Mouse (Mus musculus) induced T-regulatory cell, adult 2 months (primary cell): ENCODE results near the gene Myadml2.
A peak's percentile ranks its signal among the peaks of the same experiment; 100 is the strongest.

Source experiments
- DNase-seq: peaks from one replicate; pipeline ENCODE4 v3.0.0-alpha.2; 2012; ENCODE audit warnings: low read depth

The Myadml2 gene

GRCm38 (mm10) chr11:120660301-120661075 lies 12.5 kb upstream of the Myadml2 start:
- peak; percentile 39 for DNase-seq

- no peak for DNase-seq
Measured at GRCm38 (mm10) chr11:120659509-120660300, 11.7 kb upstream of the Myadml2 start.

DNA sequence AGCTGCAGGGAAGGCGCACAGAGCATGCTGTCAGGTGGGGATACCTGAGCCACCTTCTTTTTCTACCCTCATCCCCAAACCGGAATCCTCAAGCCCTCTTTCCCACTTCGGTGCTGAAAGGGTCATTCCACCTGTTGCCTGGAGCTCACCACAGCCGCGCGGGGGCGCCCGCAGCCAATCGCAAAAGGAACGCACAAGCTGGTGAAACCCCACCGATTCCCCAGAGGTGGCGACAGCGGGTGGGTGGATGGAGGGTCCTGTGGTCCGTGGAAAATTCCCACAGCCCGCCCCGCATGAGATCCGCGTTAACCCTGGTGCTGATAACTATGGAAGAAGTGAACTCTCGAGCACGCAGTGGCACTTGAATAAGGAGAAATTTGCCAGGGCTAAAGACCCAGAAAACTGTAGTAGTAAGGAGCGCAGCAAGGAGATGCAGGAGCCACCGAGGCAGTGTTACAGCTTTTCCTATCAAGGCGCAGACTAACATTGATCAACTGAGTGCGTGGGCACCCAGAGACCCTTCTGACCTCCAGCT lies 11.0 kb upstream of the Myadml2 start:
- peak; percentile 81 for DNase-seq

- DNase-seq = no peak
Measured at GRCm38 (mm10) chr11:120657301-120657700, 9.3 kb upstream of the Myadml2 start.

DNA sequence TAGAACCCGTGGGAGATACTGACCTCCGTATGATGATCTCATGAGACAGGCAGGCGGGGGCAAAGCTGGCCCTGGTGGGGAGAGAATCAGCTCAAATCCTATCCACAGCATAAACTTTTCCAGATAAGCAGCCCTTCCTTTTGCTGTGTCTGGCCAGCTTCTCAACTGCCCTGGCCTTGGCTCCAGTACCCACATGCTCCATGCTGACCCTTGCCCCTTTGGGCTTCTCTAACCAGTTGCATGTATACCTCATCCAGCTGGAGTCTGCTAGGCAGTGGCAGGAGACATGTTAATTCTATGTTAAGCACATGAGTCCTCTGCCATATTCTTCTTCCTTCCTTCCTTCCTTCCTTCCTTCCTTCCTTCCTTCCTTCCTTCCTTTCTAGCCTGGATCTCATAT lies 6.8 kb upstream of the Myadml2 start:
- DNase-seq = no peak

GRCm38 (mm10) chr11:120651872-120652271 lies 3.9 kb upstream of the Myadml2 start:
- peak; percentile 41 for DNase-seq

- no peak for DNase-seq
Measured at GRCm38 (mm10) chr11:120647047-120647830, 719 bp downstream of the Myadml2 start.

GRCm38 (mm10) chr11:120643601-120643987 lies 4.4 kb downstream of the Myadml2 start, which contains the start of gene Pycr1:
Pycr1 (minus strand) TSS chr11:120643769.
- DNase-seq = peak; percentile 95

DNA sequence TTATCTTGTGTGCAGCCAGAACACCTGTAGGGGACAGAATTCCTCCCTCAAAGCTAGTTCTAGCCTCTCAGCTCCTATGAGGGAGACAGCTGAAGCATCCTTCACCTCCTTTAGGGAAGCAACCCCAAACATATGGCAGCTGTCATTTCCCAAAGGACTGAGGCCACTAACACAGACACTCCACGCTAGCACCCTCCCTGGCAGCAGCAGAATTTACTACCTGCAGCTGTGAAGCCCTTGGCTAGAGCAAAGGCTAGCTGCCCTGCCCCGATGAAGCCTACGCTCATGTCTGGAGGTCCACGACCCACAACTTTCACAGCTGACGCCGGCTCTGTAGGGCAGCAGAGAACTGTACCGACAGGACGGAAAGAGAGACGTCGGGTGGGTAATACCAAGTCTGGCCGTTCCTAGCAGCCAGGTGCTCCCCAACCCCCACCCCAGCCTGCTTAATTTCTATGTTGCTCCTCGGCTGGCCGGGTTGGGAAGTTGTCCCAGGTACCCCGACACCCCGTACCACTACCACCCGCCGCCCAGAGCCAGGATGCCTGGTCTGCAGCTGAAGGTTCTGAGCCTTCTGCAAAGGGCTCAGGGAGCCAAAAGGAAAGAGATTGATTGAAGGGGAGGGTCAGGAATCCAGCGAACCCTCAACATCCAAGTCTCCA lies 4.9 kb downstream of the Myadml2 start:
- no peak for DNase-seq

DNA sequence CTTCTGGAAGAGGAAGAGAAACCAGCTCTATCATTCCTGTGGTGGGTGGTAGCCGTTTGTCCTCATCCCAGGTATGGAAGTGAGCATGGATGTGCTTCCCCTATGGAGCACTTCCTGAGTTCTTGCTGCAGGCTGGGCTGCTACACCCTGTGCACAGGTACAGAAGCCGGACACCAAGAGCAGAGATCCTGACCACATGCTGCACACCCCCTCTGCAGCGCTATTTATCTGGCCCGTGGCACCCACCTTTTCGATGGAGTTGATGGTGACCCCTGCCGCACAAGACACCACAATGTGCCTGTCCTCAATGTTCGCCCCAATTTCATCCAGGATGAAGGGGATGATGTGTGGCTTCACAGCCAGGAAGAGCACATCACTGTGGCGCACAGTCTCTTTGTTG lies 6.1 kb downstream of the Myadml2 start:
- DNase-seq = no peak

DNA sequence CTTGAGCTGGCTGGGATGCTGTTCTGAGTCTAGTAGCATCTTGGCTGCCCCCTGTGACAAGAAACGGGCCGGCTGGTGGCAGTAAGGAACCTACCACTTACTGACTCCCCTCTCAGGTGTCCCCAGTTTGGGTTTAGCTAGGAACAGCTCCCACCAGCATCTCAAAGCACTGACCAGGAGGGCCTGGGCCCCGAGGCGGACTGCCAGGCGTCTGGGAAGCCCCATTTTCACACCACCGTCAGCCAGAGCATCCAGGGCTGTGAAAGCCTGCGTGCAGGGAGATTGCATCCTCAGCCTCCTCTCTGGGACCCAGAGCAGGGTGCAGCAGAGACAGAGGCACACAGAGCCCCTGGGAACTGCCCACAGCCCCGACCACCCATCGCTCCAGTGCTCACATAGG lies 6.7 kb downstream of the Myadml2 start:
- no peak for DNase-seq

DNA sequence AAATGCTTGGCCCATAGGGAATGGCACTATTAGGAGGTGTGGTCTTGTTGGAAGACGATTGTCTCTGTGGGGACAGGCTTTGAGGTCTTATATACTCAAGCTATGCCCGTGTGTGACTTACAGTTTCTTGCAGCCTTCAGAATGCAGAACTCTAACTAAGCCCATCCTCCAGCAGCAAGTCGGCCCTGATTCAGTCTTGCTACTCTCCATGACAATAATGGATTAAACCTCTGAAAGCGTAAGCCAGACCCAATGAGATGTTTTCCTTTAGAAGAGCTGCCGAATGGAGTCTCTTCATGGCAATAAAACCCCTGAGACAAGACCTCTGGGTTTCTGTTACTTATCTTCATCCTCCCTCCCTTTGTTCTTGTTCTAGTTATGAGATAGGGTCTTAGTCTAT lies 13.1 kb downstream of the Myadml2 start:
- DNase-seq = no peak

- DNase-seq = peak; percentile 95
Measured at GRCm38 (mm10) chr11:120633520-120634343, 14.2 kb downstream of the Myadml2 start, which contains the start of gene Mafg. Mafg (minus strand) TSS chr11:120633600.

DNA sequence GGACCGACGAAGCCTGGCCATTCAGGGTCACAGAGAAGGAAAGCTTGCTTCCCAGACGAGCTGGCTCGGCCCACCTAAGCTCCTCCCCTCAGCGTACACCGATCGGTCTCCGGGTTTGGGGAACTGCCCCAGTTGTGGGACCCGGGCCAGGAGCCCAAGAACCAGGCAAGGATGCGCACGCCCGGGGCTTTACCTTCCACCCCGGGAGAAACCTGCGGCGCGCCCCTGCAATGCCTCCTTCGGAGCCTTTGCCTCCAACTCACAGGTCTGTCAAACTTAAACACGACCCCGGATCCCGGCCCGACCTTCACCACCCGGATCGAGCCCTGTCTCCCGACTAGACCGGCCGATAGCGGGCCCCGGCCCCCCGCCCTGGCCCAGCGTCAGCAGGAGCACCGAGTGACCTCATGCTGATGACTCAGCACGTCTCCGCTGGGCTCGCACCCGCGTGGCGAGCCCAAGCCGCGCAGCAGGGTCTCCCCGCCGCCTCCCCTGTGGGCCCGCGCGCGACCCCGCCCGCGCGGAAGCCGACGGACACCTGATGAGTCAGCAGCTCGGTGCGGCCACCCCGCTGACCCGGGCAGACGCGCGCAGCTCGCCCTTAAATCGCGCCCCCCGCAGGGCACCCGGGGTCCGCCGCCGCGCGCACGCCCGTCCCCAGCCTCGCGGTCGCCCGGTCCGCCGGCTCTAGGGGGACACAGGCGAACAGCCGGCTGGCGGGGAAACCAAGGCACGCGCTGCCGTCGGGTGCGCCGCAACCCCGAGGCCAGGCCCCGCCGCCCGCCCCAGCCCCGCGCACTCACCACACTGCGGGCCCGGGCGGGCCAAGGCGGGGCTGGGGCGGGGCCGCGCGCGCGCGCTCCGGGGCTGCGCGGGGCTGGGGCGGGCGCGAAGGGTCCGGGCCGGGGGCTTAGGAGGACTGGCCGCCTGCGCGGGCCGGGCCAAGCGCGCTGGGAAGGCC lies 15.1 kb downstream of the Myadml2 start:
- peak; percentile 77 for DNase-seq

DNA sequence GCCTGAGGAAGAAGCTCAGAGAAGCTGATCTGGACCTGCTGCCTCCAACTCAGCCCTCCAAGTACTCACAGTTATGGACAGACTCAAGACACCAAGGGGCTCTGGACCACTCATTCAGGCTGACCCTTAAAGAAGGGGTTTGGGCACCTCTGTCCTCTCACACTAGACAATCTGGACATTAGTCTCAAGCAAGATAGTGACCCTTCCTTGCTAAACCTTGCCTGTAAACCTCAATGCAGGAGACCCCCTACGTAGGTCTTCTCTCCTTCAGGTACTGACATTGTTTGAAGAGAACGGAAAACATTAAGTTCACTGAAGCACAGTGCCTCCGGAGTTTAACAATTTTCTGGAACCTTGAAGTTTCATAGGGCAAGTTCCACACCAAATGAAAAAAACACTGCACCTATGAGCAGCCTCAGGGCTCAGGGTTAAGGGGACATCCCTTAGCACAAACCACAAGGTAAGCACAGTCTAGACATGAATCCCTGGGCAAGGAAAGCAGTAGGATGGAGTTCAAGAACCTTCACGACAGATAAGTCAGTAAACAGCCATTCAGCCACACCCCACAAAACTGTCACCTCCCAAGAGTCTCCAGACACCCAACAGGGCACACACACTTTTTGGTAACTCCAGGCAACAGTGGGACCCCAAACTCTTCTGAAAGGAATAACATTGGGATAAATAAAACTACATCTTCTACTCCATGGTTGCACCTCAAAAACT lies 16.1 kb downstream of the Myadml2 start:
- peak; percentile 61 for DNase-seq

DNA sequence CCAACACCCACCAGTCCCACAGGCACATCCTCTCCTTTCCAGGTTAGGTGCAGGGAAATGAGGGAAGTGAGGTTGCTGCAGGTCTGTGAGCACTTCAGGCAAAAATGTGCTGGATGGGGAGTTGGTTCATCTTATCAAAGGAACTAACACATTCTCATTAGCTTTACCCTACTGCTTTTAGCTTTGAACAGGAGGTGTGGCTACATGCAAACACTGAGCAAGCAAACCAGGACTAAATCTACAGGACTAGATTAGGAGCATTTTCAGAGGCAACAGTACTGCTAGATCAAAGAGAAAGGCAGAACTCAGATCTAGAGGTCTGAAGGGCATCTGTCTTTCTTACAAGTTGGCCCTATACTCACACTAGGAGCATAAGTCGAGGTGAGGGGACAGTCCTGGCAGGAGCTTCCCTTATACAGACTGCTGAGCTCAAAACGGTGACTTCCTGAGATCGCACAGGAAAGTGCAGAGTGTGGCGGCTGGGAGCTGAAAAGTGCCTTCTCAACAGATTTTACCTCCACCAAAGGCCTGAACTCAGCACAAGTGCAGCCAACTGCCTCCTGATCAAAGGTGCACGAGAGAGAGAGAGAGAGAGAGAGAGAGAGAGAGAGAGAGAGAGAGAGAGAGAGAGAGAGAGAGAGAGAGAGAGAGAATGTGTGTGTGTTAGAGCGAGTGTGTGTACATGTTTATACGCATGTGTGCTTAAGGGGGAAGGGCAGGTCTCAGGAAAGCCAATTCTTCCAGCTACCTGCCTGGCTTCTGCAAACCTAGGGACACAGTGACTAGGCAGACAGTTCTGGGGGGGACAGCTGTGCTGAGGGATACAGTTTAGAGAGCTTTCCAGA lies 16.9 kb downstream of the Myadml2 start:
- peak; percentile 85 for DNase-seq

GRCm38 (mm10) chr11:120630401-120630871 lies 17.5 kb downstream of the Myadml2 start:
- DNase-seq = peak; percentile 64

- DNase-seq = peak; percentile 61
Measured at GRCm38 (mm10) chr11:120629911-120630310, 18.0 kb downstream of the Myadml2 start.
